In genomic region chr11:54534871-54535270, GRCm38 (mm10) we compare ENCODE assay signal across 9 mouse cellular contexts. TPM values are rescaled to one million over a fixed set of nuclear protein-coding genes. Genes with fewer than 3 reads are reported as not detected.
DNase-seq lines count a peak whose midpoint lies in the region; ATAC-seq lines count a peak whose summit lies in the region.
"Had no signal": no experiment of that assay in that cellular context is flagged by ENCODE, and none has a peak within 500 bp of the region (broad histone marks: within the 10 kb centered on the region; RNA-seq: fewer than 3 reads in every experiment).

No protein-coding gene starts in this region.

- no peak overlapping the region for H3K4me2 ChIP-seq in kidney, embryonic 16.5 days (replicated peaks; ENCODE audit: low read depth, low read length)
- H3K4me2 ChIP-seq in embryonic facial prominence, embryonic 14.5 days (ENCODE audit: low read depth, low read length): no peak overlapping the region
- H3K4me2 ChIP-seq in neural tube, embryonic 11.5 days (ENCODE audit: low read depth): no peak overlapping the region

- WGBS in kidney, embryonic 16.5 days: 54% methylated on average over 6 of the region's 6 CpGs
- 54% methylated on average over 6 of the region's 6 CpGs for WGBS in embryonic facial prominence, embryonic 14.5 days
- 59% methylated on average over 6 of the region's 6 CpGs for WGBS in neural tube, embryonic 11.5 days

- H3K27ac ChIP-seq in kidney, embryonic 16.5 days (ENCODE audit: low read length): no peak overlapping the region
- no peak overlapping the region for H3K27ac ChIP-seq in embryonic facial prominence, embryonic 14.5 days (replicated peaks; ENCODE audit: low read depth, low read length)
- H3K27ac ChIP-seq in neural tube, embryonic 11.5 days (ENCODE audit: low read depth, low read length): no peak overlapping the region

- H3K4me3 ChIP-seq in kidney, embryonic 16.5 days (ENCODE audit: low read length): no peak overlapping the region
- no peak overlapping the region for H3K4me3 ChIP-seq in embryonic facial prominence, embryonic 14.5 days (ENCODE audit: low read depth, low read length)
- no peak overlapping the region for H3K4me3 ChIP-seq in neural tube, embryonic 11.5 days (ENCODE audit: low read depth, low read length)
- H3K4me3 ChIP-seq: erythroblast, embryonic 14.5 days had no signal

- intact Hi-C loops in left cerebral cortex, postnatal 4 days (cut with DNase I): loop anchor here (10.0 kb wide), 1 partner anchor 530 kb away; no protein-coding TSS in a partner anchor

- H3K36me3 ChIP-seq in kidney, embryonic 16.5 days (ENCODE audit: insufficient read depth, low read length): no peaks in the 10 kb centered on the region
- H3K36me3 ChIP-seq in embryonic facial prominence, embryonic 14.5 days (ENCODE audit: control insufficient read depth, insufficient read depth, low read length): no peaks in the 10 kb centered on the region
- no peaks in the 10 kb centered on the region for H3K36me3 ChIP-seq in neural tube, embryonic 11.5 days (ENCODE audit: control insufficient read depth, insufficient read depth, low read length)

- ATAC-seq in kidney, embryonic 16.5 days (ENCODE audit: low FRiP score, low TSS enrichment): no peak
- no peak for ATAC-seq in embryonic facial prominence, embryonic 14.5 days (ENCODE audit: low read depth)
- peak; percentile 79 to 80 for ATAC-seq in hematopoietic stem cell, adult 5-6 weeks (replicated peaks in 1 of 2; ENCODE audit: insufficient read depth in 1 of 2, low FRiP score in 2 of 2, low TSS enrichment in 1 of 2, low read depth in 1 of 2, poor library complexity in 2 of 2, severe bottlenecking in 2 of 2)
- no peak for ATAC-seq in neural tube, embryonic 11.5 days (ENCODE audit: insufficient read depth, low FRiP score, low TSS enrichment)

- H3K27me3 ChIP-seq in kidney, embryonic 16.5 days (ENCODE audit: insufficient read depth, low read length): no peaks in the 10 kb centered on the region
- H3K27me3 ChIP-seq in embryonic facial prominence, embryonic 14.5 days (replicated peaks; ENCODE audit: control insufficient read depth, insufficient read depth, low read length): no peaks in the 10 kb centered on the region
- H3K27me3 ChIP-seq in neural tube, embryonic 11.5 days (ENCODE audit: control insufficient read depth, insufficient read depth, low read length): no peaks in the 10 kb centered on the region

- no peak overlapping the region for H3K9ac ChIP-seq in kidney, embryonic 16.5 days (replicated peaks; ENCODE audit: low read length)
- H3K9ac ChIP-seq in embryonic facial prominence, embryonic 14.5 days (ENCODE audit: low read depth, low read length): no peak overlapping the region
- no peak overlapping the region for H3K9ac ChIP-seq in neural tube, embryonic 11.5 days (ENCODE audit: low read length)

- peaks cover 11% of the 10 kb centered on the region for H3K4me1 ChIP-seq in kidney, embryonic 16.5 days (ENCODE audit: insufficient read depth, low read length)
- peaks cover 6% of the 10 kb centered on the region; the same call in 1 of the 2 replicates for H3K4me1 ChIP-seq in embryonic facial prominence, embryonic 14.5 days (ENCODE audit: control insufficient read depth, insufficient read depth, low read length)
- no peaks in the 10 kb centered on the region for H3K4me1 ChIP-seq in neural tube, embryonic 11.5 days (ENCODE audit: control insufficient read depth, insufficient read depth, low read length)

- DNase-seq in kidney, adult 11 months: peak; percentile 44
- peak; percentile 76 to 78 for DNase-seq in adrenal gland, postnatal 36 days
- peak; percentile 41 for DNase-seq in embryonic facial prominence, embryonic 14.5 days (ENCODE audit: low spot score)
- DNase-seq in left cerebral cortex, postnatal 4 days: peak; percentile 70
- peak; percentile 65 for DNase-seq in neural tube, embryonic 11.5 days (ENCODE audit: low spot score)
- DNase-seq in thymus, adult 18-20 months: peak; percentile 46 to 57

- no peaks in the 10 kb centered on the region for H3K9me3 ChIP-seq in kidney, embryonic 16.5 days (ENCODE audit: low read length)
- no peaks in the 10 kb centered on the region for H3K9me3 ChIP-seq in embryonic facial prominence, embryonic 14.5 days (ENCODE audit: control insufficient read depth, low read length)
- no peaks in the 10 kb centered on the region for H3K9me3 ChIP-seq in neural tube, embryonic 11.5 days (ENCODE audit: control insufficient read depth, low read length)

RNA-seq across cellular contexts. Expression of gene Rapgef6, which starts 12.2 kb away (rescaled TPM):
- 29.4 and 36.6 TPM in 2 replicates for polyA plus RNA-seq in kidney, embryonic 16.5 days (2015; fragmentation: Nextera tagmentation; extraction: Ambion mirVana)
- total RNA-seq in adrenal gland, postnatal 36 days (2021): 10 to 100 TPM; 23.0 to 24.5 TPM
- 24.0 and 27.1 TPM in 2 replicates for polyA plus RNA-seq in embryonic facial prominence, embryonic 14.5 days (2014; fragmentation: Nextera tagmentation; extraction: Ambion mirVana)
- 56.4 and 76.5 TPM in 2 replicates for total RNA-seq in hematopoietic stem cell, adult 5-6 weeks (2017)
- total RNA-seq in left cerebral cortex, postnatal 4 days (2021): 10 to 100 TPM; 34.2 to 37.9 TPM
- 30.8 and 31.5 TPM in 2 replicates for polyA plus RNA-seq in neural tube, embryonic 11.5 days (2014; fragmentation: Nextera tagmentation; extraction: Ambion mirVana)

Comparison
In these comparisons a context has a peak if more than half of its experiments do, and no peak if none do; other contexts are left out.
1. ATAC-seq: peak in hematopoietic stem cell, adult 5-6 weeks (2 of 2); none in kidney, embryonic 16.5 days (single experiment), embryonic facial prominence, embryonic 14.5 days (single experiment) and neural tube, embryonic 11.5 days (single experiment).
2. Peak in every context shown above with its lines, with median percentiles within 50 percentile points of each other: DNase-seq.